Mouse (Mus musculus): ENCODE data around the gene Taf5. TPM values are rescaled to one million over a fixed set of nuclear protein-coding genes. Genes with fewer than 3 reads are reported as not detected.
A peak's percentile ranks its signal among the peaks of the same experiment; 100 is the strongest.

Gene Taf5
- 1.6 and 1.8 TPM in 2 replicates for polyA plus RNA-seq (2012; rRNA removed)

DNA sequence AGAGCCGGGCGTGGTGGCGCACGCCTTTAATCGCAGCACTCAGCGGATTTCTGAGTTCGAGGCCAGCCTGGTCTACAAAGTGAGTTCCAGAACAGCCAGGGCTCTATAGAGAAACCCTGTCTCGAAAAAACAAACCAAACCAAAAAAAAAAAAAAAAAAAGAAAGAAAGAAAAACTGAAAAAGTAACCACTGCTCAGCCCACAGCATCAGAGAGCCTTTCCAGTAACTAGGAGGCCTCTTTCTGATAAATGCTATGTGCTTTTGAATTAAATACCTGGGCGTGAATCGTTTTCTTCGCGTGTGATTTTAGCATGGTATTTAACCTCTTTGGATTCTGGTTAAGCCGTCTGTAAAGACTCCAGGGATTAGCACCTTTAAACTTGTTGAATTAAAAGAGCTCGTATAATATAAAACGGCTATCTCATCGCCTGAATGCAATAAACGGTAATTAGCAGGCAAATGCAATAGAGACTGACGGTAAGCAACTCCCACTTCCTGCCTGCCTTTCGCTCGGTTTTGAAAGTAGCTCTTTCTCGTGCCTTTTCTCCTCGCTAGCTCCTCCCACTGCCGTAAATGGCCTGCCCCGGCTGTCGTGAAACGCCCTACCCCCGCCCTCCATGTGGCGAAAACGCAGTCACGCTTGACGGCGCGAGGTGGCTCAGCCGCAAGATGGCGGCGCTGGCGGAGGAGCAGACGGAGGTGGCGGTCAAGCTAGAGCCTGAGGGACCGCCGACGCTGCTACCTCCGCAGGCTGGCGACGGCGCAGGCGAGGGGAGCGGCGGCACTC lies at the start of gene Taf5:
Gene Taf5 (plus strand): TSS at position 651 of the 787 bp plus-strand sequence.
- DNase-seq (ENCODE audit: low read depth) = peak; percentile 59

DNA sequence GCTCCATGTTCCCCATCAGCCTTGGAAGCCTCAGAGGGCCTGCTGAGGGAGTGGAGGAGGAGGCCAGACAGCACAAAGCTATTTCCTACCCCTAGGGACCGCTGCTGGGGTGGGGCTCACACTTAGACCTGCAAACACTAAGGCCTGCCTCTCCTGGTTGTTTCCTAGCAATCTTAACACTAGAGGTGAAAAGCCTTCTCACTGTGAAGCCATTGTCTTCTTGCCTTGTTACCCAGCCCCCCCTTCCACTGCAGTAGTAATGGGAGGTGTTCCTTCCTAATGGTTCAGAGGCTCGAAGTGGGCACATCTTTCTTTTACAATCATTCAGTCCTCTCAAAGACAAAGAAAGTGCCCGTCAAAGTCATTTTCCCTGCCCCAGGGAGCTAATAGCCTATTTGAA lies 49.7 kb upstream of the Taf5 start:
- no peak for DNase-seq (ENCODE audit: low read depth)

DNA sequence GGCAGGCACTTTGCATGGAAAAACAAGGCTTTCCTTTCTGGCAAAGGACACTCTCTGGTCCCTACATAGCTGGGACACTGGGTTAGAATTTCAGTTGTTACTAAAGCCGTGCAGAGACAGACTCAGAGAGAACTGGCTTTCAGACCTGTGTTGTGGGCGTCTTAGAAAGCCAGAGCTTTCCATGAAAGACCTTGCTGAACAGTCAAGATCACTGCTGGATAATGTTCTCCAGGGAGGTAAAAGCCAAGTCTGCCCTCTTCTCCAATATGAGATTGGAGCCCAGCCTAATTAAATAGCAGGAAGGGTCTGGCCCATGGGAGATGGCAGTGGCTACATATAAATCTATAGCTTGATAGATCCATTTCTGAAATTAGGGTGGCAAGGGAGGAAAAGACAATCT lies 49.2 kb upstream of the Taf5 start:
- DNase-seq (ENCODE audit: low read depth) = no peak

DNA sequence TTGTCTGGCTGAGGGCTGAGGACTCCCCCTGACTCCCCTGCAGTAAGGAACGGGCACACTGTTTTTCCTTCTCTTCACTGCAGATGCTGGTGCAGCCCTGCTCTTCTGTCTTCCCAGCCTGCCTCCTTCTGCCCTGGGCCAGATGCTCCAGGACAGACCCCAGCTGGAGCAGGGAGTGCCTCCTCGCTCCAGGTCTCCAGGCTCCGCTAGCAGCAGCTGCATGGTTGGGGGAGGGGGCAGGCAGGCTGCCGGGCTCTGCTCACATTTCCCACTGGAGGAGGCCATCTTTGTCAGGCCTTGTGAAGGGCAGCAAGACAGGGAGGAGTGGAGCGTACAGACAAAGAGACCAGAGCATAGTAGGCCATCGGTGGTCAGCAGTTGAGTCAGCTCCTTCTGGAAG lies 48.2 kb upstream of the Taf5 start:
- no peak for DNase-seq (ENCODE audit: low read depth)

DNA sequence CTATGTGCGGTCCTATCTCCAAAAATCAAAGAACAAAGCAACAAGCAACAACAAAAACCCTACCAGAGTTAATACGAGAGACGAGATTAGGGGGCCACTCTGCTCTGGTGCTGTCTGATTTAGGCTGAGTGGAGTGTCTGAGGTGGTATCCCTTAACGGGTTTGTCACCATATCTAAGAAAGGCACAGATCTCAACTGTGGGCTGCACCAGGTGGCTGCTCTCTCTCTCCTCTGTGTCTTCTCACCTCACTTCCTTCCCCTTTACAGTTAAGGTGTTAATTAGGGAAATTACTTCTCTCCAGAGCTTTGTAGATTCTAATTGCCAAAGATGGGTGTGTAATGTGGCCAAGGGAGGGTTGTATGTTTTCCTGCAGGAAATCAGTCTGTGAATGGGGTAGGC lies 44.8 kb upstream of the Taf5 start:
- no peak for DNase-seq (ENCODE audit: low read depth)

DNA sequence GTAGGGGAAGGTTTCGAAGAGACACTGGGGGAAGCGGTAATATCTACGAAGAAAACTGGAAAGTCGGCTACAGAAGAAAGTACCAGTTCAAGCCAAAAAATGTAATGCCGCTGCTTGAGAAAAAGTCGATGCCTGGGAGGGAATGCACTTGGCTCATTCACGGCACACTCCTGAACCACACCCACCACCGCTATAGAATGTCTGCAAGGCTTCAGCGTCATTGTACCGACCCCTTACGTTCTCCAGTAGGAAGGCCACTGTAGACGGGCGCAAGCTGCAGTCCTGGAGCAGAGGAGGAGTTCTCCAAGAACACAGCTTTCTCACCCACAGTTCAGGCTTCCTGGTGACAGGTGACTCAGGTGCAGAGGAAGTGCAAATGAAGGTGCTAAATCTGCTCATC lies 44.0 kb upstream of the Taf5 start:
- no peak for DNase-seq (ENCODE audit: low read depth)

DNA sequence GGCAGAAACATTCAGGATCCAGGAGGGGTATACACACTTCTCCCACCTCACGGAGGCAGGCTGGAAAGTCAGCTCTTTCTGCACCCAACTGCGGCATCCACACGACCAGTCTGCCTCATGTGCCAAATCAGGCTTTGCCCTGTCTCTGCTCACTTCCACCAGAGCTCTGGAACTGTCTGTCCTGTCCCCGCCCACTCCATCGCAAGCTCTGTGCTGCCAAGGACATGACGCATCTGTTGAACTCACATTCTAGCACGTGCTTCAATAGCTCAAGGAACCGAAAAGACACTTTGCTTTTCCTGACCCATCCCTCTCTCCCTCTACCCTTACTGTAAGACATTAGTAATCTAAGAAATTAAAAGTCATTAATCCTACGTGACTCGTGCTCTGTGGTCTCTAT lies 42.6 kb upstream of the Taf5 start:
- no peak for DNase-seq (ENCODE audit: low read depth)

DNA sequence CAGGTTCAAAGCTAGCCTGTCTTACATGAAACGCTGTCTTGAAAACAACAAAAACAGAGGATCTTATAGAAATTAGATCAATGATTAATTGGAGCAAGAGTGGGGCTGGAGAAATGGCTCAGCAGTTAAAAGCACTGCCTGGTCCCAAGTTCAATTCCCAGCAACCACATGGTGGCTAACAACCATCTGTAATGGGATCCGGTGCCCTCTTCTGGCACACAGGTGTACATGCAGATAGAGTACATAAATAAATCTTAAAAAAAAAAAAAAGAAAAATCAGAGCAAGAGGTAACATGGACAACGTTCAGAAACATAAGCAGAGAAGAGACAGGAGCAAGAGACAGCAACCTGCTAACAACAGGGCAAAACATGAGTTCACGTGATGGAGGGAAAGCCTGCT lies 41.0 kb upstream of the Taf5 start:
- DNase-seq (ENCODE audit: low read depth) = no peak

DNA sequence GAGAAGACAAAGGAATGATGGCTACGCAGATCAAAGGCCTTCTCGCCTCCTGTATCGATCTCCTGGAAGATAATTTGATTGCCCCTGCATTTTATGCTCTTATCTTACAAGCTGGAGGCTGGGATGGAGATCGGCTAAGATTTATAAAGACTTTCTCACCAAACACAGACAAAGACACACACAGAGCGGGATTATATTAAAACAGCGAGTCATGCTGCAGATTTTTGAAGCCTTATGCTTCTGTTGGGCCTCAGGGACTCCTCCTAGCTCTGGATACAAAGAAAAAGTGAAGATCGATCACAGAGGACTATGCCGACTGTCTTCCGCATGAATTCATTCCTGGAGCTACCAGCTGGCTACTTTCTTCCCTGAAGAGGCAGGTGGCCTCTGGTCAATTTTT lies 37.8 kb upstream of the Taf5 start:
- no peak for DNase-seq (ENCODE audit: low read depth)

DNA sequence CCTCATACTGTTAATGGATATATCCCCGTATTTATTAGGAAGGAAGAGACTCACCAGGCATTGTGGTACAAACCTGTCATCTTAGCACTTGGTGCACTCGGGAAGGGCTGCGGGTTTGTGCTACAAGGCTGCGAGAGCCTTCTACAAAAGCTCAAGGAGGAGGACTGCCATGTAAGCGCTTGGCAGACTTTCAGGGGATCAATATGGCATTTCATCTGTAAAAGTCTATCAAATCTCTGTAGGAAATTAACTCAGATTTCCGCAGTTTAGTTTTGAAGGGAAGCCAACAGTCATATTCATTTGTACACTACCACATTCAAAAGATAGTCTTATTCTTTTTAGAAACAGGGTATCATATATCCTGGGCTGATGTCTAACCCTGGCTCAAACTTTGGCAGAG lies 35.8 kb upstream of the Taf5 start:
- no peak for DNase-seq (ENCODE audit: low read depth)

DNA sequence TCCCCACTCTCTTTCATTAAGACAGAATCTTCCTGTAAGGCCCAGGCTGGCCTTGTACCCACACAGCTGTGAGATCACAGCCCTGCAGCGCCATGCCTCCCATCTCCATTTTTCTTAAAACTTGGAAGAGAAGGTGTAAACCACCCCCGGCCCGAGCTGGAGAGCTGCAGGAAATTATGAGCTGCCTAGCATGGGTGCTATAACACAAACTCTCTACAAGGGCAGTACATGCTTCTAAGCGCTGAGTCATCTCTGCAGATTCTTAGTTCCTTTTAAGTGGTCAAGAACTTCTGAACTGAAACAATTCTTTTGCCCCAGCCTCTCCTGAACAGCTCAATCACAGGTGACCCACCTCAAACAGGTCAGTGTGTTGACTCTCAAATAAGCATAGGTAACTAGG lies 32.6 kb upstream of the Taf5 start:
- DNase-seq (ENCODE audit: low read depth) = no peak

DNA sequence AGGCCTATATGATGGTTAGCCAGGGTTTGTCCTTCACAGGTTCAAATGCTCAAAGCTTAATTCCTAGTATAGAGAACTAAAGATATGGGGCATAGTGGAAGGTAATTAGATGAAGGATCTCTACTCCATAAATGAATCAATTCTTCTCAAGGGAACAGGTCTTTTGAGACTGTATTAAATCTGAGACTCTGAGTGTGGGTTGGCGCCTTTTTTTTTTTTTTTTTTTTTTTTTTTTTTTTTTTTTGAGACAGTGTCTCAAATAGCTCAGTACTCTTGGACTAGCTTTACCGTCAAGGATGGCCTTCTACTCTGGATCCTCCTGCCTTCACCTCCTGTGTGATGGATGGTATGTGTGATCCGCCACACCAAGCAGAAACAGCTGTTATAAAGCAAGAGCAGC lies 30.9 kb upstream of the Taf5 start:
- DNase-seq (ENCODE audit: low read depth) = no peak

DNA sequence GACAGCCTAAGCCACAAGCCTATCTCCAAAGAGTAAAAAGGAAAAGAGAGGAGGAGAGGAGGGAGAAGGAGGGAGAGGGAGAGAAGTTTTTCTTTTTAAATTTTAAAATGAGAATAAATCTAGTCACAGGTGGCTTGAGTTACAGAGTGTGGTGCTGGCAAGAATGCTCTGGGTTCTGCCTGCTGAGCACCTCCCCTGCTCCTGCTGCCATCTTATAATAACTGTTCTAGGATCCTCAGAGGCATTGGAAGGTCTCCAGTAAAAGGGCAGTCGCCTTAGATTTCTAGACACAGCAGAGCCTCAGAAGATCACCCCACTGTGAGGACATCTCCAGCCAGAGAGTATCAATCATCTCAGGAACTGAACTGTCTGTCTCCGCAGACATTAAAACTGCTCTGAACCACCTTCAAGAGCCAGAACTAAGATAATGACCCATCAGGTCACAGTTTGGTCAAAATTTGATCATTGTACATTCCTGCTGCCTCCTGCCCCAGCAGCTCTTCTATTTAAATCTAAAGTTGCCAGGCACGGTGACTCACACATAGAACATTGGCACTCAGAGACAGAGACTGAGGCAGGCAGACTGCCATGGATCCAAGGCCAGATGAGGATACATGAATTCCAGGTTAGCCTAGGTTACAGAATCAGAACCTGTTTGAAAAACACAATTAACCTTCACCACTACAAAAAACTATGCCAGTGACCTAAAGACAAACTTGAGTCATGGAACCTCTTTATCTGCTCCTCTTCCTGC lies 26.6 kb upstream of the Taf5 start:
- DNase-seq (ENCODE audit: low read depth) = no peak

DNA sequence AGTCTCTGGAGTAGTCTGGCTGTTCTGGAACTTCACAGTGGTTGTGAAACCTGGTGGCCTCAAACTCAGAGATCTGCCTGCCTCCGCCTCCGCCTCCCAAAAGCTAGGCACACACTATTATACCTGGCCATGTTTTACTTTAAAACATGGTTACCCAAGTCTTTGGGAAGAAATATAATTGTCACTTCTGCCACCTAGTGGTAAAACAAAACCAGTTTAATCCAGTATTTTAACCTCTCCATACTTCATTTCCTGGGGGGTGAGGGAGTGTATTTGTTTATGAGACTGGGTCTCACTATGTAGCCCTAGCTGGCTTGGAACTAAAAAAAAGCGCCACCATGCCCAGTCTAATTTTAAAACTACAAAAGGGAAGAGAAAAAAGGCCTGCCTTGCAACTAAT lies 23.9 kb upstream of the Taf5 start:
- no peak for DNase-seq (ENCODE audit: low read depth)

DNA sequence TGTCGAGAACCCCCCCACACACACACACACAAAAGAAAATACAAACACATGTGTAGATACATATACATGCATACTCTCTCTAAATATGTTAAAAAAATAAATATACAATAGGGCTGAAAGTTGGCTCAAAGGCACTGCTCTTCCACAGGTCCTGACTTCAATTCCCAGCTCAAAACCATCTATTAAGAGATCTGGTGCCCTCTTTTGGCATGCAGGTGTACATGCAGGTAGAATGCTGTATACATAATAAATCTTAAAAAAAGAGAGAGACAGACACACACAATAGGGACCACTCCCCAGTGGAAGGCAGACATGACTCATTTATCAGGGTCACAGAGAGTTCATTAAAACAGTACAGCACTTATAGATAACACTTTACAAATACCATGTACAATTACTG lies 21.2 kb upstream of the Taf5 start:
- no peak for DNase-seq (ENCODE audit: low read depth)

DNA sequence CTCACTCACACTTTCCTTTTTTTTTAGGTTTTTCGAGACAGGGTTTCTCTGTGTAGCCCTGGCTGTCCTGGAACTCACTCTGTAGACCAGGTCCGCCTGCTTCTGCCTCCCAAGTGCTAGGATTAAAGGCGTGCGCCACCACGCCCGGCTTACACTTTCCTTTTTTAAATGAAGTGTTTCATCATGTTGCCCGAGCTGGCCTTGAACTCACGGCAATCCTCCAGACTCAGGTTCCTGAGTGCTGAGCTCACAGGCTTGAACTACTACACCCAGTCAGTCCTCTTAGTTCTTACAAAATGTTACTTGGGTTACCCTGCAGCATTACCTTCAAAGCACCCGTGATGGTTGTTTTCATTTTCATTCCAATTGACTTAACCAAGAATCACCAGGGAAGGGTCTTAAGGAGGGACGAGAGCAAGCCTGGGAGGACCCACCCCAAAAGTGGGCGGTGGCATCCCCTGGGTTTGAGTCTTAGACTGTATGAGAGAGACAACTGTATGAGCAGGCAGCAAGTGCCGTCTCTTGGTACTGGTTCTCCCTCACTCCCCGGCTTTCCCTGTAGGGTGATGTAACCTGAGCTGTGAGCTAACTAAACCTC lies 20.2 kb upstream of the Taf5 start:
- no peak for DNase-seq (ENCODE audit: low read depth)

DNA sequence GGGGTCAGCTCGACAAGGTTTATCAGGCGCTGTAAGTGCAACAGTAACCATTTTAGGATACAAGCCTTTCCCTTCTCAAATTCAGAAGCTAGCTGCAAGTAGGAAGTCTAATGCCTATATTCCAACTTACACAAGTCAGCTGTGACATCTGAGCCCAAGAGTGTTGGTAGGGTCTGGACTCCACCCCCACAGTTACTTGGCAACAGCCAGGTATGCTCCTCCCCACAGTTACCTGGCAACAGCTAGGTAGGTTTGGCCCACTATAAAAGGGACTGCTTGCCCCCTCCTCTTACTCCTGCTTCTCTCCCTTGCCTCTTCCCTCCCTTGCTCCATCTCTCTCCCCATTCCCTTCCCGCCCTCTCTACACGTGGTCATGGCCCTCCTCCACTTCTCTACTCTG lies 18.5 kb upstream of the Taf5 start:
- no peak for DNase-seq (ENCODE audit: low read depth)

DNA sequence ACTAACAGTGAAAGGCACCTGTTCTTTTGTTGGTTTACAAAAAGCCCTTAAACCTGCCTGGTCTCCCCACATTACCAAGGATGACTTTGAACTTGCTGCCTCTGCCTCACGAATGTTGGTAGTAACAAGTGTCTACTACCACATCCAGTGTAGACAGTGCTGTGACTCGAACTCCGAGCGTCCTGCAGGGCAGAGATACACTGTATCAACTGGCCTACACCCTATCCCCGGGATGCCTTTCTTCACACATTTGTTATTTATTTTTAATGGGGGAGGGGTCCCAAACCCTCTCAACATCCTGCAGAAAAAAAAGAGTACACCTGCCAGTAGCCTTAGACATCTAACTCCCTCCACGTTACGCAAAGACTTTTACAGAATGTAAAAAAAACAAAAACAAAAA lies 17.7 kb upstream of the Taf5 start:
- no peak for DNase-seq (ENCODE audit: low read depth)

DNA sequence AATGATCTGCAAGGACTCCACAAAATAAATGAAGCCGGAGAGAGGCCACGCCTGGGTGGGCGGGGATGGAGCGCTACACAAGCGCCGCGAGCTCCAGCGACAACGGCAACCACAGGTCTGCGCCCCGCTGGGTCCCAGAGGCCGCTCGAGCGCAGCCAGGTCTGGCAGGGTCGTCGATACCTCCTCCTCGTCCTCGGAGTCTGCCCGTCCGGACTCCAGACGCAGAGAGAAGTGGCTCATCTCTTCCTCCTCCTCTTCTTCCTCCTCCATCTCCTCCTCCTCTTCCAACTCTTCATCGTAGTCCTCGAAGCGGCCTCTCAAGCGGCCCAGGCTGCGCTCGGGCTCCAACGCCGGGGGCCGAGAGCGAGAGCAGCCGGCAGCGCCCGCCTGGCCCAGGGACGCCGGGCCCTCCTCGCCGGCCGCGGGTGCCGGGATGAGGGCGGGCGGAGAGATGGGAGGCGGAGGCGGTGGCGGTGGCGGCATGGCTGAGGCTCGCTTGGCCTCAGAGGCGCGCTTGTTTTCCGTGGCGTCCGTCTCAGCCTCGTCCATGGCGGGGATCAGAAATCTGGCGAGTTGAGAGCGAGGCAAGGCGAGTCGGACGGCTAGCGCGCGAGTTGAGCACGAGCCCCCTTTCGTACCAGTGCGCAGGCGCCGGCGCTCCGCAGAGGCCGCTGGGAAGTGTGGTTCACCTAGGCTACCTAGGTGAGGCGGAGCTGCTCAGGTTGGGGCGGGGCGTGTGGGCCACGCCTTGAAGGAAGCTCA lies 17.1 kb upstream of the Taf5 start, which contains the start of gene Pcgf6:
Gene Pcgf6 (minus strand): TSS at position 636 of the 762 bp plus-strand sequence.
- DNase-seq (ENCODE audit: low read depth) = no peak

DNA sequence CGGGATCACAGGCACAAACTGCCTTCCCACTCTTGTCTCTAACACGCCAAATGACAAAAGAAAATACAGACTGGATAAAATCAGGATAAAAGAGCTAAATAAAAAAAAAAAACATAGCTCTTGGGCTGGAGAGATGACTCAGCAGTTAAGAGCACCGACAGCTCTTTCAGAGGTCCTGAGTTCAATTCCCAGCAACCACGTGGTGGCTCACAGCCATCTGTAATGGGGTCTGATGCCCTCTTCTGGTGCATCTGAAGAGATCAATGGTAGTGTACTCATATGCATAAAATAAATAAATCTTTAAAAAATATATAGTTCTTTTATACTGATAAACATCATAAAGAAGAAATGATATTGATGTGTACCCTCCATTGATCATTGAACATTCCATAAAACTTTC lies 14.6 kb upstream of the Taf5 start:
- no peak for DNase-seq (ENCODE audit: low read depth)

DNA sequence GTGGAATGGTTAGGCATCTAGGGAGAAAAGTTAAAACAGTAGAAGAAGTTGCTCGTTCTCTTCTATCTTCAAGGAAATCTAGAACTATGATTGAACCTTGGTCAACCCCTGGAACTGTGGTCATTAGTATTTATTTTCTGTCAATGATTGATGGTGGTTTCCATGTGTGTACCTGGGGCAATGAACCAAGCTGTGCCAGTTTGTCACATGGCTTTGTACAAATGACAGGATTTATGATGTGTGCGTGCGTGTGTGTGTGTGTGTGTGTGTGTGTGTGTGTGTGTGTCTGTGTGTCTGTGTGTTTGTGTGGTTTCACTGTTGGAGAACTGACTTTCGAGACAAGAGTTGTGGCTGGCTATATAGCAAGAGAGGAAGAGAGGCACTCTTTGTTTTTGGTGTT lies 14.1 kb upstream of the Taf5 start:
- DNase-seq (ENCODE audit: low read depth) = no peak

DNA sequence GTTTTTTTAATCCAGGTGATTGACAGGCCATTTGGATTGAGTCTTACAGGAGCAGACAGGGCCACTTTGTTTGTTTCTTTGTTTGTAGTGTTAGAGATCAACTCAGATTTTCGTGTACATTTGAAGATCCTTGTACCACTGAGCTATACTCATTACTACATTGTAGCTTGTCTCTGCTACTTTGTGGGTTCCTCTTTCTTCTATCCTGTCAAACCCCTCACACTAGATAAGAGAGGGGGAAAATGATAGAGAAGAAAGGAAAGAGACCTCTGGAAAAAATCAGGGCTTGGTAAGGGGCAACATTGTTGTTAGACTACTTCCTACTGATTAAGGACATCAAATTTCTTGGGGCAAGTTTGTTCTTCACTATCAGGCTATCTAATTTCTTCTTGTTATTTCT lies 9.9 kb upstream of the Taf5 start:
- DNase-seq (ENCODE audit: low read depth) = no peak
